Mouse (Mus musculus) embryonic facial prominence, embryonic 12.5 days (tissue): ENCODE data around the gene Clec4f. TPM values are rescaled to one million over a fixed set of nuclear protein-coding genes. Genes with fewer than 3 reads are reported as not detected.
A peak's percentile ranks its signal among the peaks of the same experiment; 100 is the strongest.

Experiments
- ATAC-seq: fragments of 200-750 bp; cut with Nextera tagmentation; 2 replicates; pipeline ENCODE4 v1.8.0; 2017; ENCODE audit not compliant: insufficient number of reproducible peaks, insufficient read depth, low FRiP score, low TSS enrichment
- H3K27ac ChIP-seq: fragments of 300-500 bp; sonication (generic); 2 replicates; pipeline ENCODE4 v1.5.1; 2016; ENCODE audit warnings: mild to moderate bottlenecking
- H3K27me3 ChIP-seq: fragments of 300-500 bp; sonication (generic); 2 replicates; pipeline ENCODE4 v1.6.1; 2016; ENCODE audit warnings: mild to moderate bottlenecking, moderate library complexity
- H3K36me3 ChIP-seq: fragments of 300-500 bp; sonication (generic); 2 replicates; pipeline ENCODE4 v1.6.1; 2016; ENCODE audit warnings: mild to moderate bottlenecking
- H3K4me1 ChIP-seq: fragments of 300-500 bp; sonication (generic); 2 replicates; pipeline ENCODE4 v1.6.1; 2016
- H3K4me2 ChIP-seq: fragments of 300-500 bp; sonication (generic); replicated peaks from 2 replicates; pipeline ENCODE4 v1.6.1; 2016; ENCODE audit warnings: mild to moderate bottlenecking, moderate library complexity
- H3K4me3 ChIP-seq: fragments of 300-500 bp; sonication (generic); 2 replicates; pipeline ENCODE4 v1.5.1; 2016; ENCODE audit warnings: mild to moderate bottlenecking
- H3K9ac ChIP-seq: fragments of 300-500 bp; sonication (generic); 2 replicates; pipeline ENCODE4 v1.6.1; 2016; ENCODE audit warnings: mild to moderate bottlenecking, moderate library complexity
- H3K9me3 ChIP-seq: fragments of 300-500 bp; sonication (generic); 2 replicates; pipeline ENCODE4 v1.6.1; 2016; ENCODE audit warnings: mild to moderate bottlenecking, moderate library complexity
- WGBS: fragments of 180-500 bp; shearing (Covaris S2); methylation state at CpG from one replicate; pipeline ENCODE4 v1.1.7; 2016; 5-methylcytosine and 5-hydroxymethylcytosine counted together
- polyA plus RNA-seq: library from polyadenylated mRNA; unstranded; fragments of >200 nt; fragmentation: Nextera tagmentation; extraction: Ambion mirVana; gene quantifications from 2 replicates; pipeline ENCODE4 v1.2.1, GENCODE M21; 2016

The Clec4f gene
- polyA plus RNA-seq, 1 experiment from 2014 or later = not detected

- ATAC-seq = no peak
Observed at GRCm38 (mm10) chr6:83631815-83632214, 24.2 kb downstream of the Clec4f start.

GRCm38 (mm10) chr6:83626781-83627180, 29.2 kb downstream of the Clec4f start:
- 79% methylated on average over 14 of the region's 17 CpGs for WGBS
- Histone ChIP-seq H3K4me2 (no peak overlapping the region), H3K36me3 (no peaks in the 10 kb centered on the region), H3K27ac (no peak overlapping the region), H3K4me3 (no peak overlapping the region), H3K27me3 (no peaks in the 10 kb centered on the region), H3K9me3 (no peaks in the 10 kb centered on the region), H3K4me1 (no peaks in the 10 kb centered on the region), H3K9ac (no peak overlapping the region)
- no peak for ATAC-seq

More at GRCm38 (mm10) chr6:83631815-83632214, 24.2 kb downstream of the Clec4f start:
- no peak overlapping the region for H3K4me2 ChIP-seq
- H3K27me3 ChIP-seq = no peaks in the 10 kb centered on the region
- no peaks in the 10 kb centered on the region for H3K9me3 ChIP-seq
- 78% methylated on average over 4 of the region's 4 CpGs for WGBS
- H3K27ac ChIP-seq = no peak overlapping the region
- H3K36me3 ChIP-seq = no peaks in the 10 kb centered on the region
- no peak overlapping the region for H3K4me3 ChIP-seq
- no peak overlapping the region for H3K9ac ChIP-seq
- H3K4me1 ChIP-seq = no peaks in the 10 kb centered on the region

- ATAC-seq = no peak
- Histone ChIP-seq H3K4me1 (no peaks in the 10 kb centered on the region), H3K36me3 (no peaks in the 10 kb centered on the region), H3K4me2 (no peak overlapping the region), H3K9ac (no peak overlapping the region), H3K27me3 (peaks cover 2% of the 10 kb centered on the region; the same call in 1 of the 2 replicates), H3K4me3 (no peak overlapping the region), H3K27ac (0 out of 2 replicates have a peak overlapping the region, but pooled peaks have one; percentile 31), H3K9me3 (no peaks in the 10 kb centered on the region)
- WGBS = 32% methylated on average over 9 of the region's 9 CpGs
Observed at GRCm38 (mm10) chr6:83619955-83620354, 36.0 kb downstream of the Clec4f start.

- Histone ChIP-seq H3K9me3 (no peaks in the 10 kb centered on the region), H3K36me3 (no peaks in the 10 kb centered on the region), H3K4me2 (no peak overlapping the region), H3K27ac (no peak overlapping the region), H3K4me1 (no peaks in the 10 kb centered on the region), H3K27me3 (peaks cover 3% of the 10 kb centered on the region; the same call in 1 of the 2 replicates), H3K4me3 (no peak overlapping the region), H3K9ac (no peak overlapping the region)
- 83% methylated on average over 15 of the region's 15 CpGs for WGBS
- ATAC-seq = no peak
Observed at GRCm38 (mm10) chr6:83617581-83618335, 38.2 kb downstream of the Clec4f start.

GRCm38 (mm10) chr6:83616512-83616911, 39.5 kb downstream of the Clec4f start:
- H3K27ac ChIP-seq = no peak overlapping the region
- no peaks in the 10 kb centered on the region for H3K4me1 ChIP-seq
- H3K4me3 ChIP-seq = no peak overlapping the region
- peaks cover 3% of the 10 kb centered on the region; the same call in 1 of the 2 replicates for H3K27me3 ChIP-seq
- 60% methylated on average over 5 of the region's 5 CpGs for WGBS
- H3K9ac ChIP-seq = no peak overlapping the region
- H3K9me3 ChIP-seq = no peaks in the 10 kb centered on the region
- no peaks in the 10 kb centered on the region for H3K36me3 ChIP-seq
- no peak overlapping the region for H3K4me2 ChIP-seq
- ATAC-seq = no peak

GRCm38 (mm10) chr6:83614469-83614868, 41.5 kb downstream of the Clec4f start:
- Histone ChIP-seq H3K4me2 (no peak overlapping the region), H3K27ac (no peak overlapping the region), H3K27me3 (peaks cover 6% of the 10 kb centered on the region; the same call in 1 of the 2 replicates), H3K9ac (no peak overlapping the region), H3K36me3 (no peaks in the 10 kb centered on the region), H3K4me1 (no peaks in the 10 kb centered on the region), H3K9me3 (no peaks in the 10 kb centered on the region), H3K4me3 (no peak overlapping the region)
- 0 out of 2 replicates have a peak, but pooled peaks have one; percentile 60 for ATAC-seq
- WGBS = 88% methylated on average over 4 of the region's 4 CpGs

GRCm38 (mm10) chr6:83612976-83613375, 43.0 kb downstream of the Clec4f start:
- 96% methylated on average over 1 of the region's 1 CpGs for WGBS
- Histone ChIP-seq H3K27me3 (peaks cover 6% of the 10 kb centered on the region; the same call in 1 of the 2 replicates), H3K4me1 (no peaks in the 10 kb centered on the region), H3K36me3 (no peaks in the 10 kb centered on the region), H3K4me3 (no peak overlapping the region), H3K9me3 (no peaks in the 10 kb centered on the region), H3K4me2 (no peak overlapping the region), H3K27ac (no peak overlapping the region), H3K9ac (no peak overlapping the region)
- ATAC-seq = no peak

- Histone ChIP-seq H3K36me3 (no peaks in the 10 kb centered on the region), H3K4me3 (no peak overlapping the region), H3K9me3 (no peaks in the 10 kb centered on the region), H3K4me2 (no peak overlapping the region), H3K9ac (no peak overlapping the region), H3K27me3 (no peaks in the 10 kb centered on the region), H3K4me1 (no peaks in the 10 kb centered on the region), H3K27ac (no peak overlapping the region)
- ATAC-seq = no peak
- 79% methylated on average over 6 of the region's 6 CpGs for WGBS
Observed at GRCm38 (mm10) chr6:83599636-83600174, 56.3 kb downstream of the Clec4f start.

- Histone ChIP-seq H3K9me3 (no peaks in the 10 kb centered on the region), H3K9ac (peak overlapping the region; percentile 41; the same call in 1 of the 2 replicates), H3K27ac (no peak overlapping the region), H3K27me3 (no peaks in the 10 kb centered on the region), H3K4me3 (peak overlapping the region; percentile 32), H3K4me1 (no peaks in the 10 kb centered on the region), H3K36me3 (no peaks in the 10 kb centered on the region), H3K4me2 (peak overlapping the region; percentile 53)
- no peak for ATAC-seq
- 42% methylated on average over 24 of the region's 24 CpGs for WGBS
Observed at GRCm38 (mm10) chr6:83599060-83599550, 56.9 kb downstream of the Clec4f start.

- Histone ChIP-seq H3K9ac (peak overlapping the region; percentile 41; the same call in 1 of the 2 replicates), H3K27ac (no peak overlapping the region)
- WGBS = 8% methylated on average over 9 of the region's 9 CpGs
Observed at GRCm38 (mm10) chr6:83598646-83599045, 57.3 kb downstream of the Clec4f start.

GRCm38 (mm10) chr6:83597988-83598387, 58.0 kb downstream of the Clec4f start:
- no peaks in the 10 kb centered on the region for H3K36me3 ChIP-seq
- 56% methylated on average over 3 of the region's 3 CpGs for WGBS
- H3K27me3 ChIP-seq = no peaks in the 10 kb centered on the region
- H3K9me3 ChIP-seq = no peaks in the 10 kb centered on the region
- H3K4me1 ChIP-seq = no peaks in the 10 kb centered on the region
- no peak overlapping the region for H3K4me2 ChIP-seq
- no peak overlapping the region for H3K4me3 ChIP-seq
- H3K9ac ChIP-seq = no peak overlapping the region
- H3K27ac ChIP-seq = no peak overlapping the region
- no peak for ATAC-seq

More at GRCm38 (mm10) chr6:83598646-83599045, 57.3 kb downstream of the Clec4f start:
- H3K36me3 ChIP-seq = no peaks in the 10 kb centered on the region
- H3K4me2 ChIP-seq = peak overlapping the region; percentile 53
- ATAC-seq = no peak
- no peaks in the 10 kb centered on the region for H3K9me3 ChIP-seq
- H3K4me1 ChIP-seq = no peaks in the 10 kb centered on the region
- peak overlapping the region; percentile 32 for H3K4me3 ChIP-seq
- H3K27me3 ChIP-seq = no peaks in the 10 kb centered on the region

GRCm38 (mm10) chr6:83595035-83595434, 61.0 kb downstream of the Clec4f start:
- H3K4me3 ChIP-seq = no peak overlapping the region
- 83% methylated on average over 2 of the region's 2 CpGs for WGBS
- no peaks in the 10 kb centered on the region for H3K36me3 ChIP-seq
- no peaks in the 10 kb centered on the region for H3K27me3 ChIP-seq
- H3K4me1 ChIP-seq = no peaks in the 10 kb centered on the region
- H3K9me3 ChIP-seq = no peaks in the 10 kb centered on the region
- no peak for ATAC-seq
- H3K27ac ChIP-seq = no peak overlapping the region
- no peak overlapping the region for H3K4me2 ChIP-seq
- no peak overlapping the region for H3K9ac ChIP-seq
